Mouse (Mus musculus): ENCODE measurements around the gene Armc9.

DNA sequence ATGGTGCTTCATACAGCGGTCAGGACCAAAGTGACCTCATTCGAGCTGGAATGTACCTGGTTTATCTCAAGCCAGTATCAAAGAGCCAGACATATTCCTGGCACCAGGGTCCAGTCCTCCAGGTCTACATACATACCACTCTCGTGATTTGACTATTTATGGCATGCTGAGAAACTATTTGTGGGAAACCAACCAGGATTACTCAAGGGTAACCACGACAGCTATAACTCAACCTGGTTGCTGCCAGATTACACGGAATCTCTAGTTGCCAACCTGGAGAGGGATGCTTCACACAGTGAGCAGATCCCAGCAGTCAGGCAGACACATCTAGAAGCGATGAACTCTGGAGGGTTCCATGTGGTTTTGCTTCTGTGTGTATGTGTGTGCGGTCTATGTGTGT is 3.2 kb upstream of the Armc9 start:
- TF ChIP-seq CTCF (IDR thresholded peaks at IDR 0.05; ENCODE audit: control insufficient read depth, insufficient read depth, low read length): no peak
- no peak for TF ChIP-seq POLR2A (IDR thresholded peaks at IDR 0.05; ENCODE audit: borderline replicate concordance, control insufficient read depth, low read depth, low read length)
